In genomic region chr4:107681099-107681849, GRCm38 (mm10) we compare ENCODE assay signal across 15 mouse cellular contexts. TPM values are rescaled to one million over a fixed set of nuclear protein-coding genes. Genes with fewer than 3 reads are reported as not detected.
DNase-seq lines count a peak whose midpoint lies in the region; ATAC-seq and TF ChIP-seq lines count a peak whose summit lies in the region.
"Had no signal": no experiment of that assay in that cellular context is flagged by ENCODE, and none has a peak within 500 bp of the region (broad histone marks: within the 10 kb centered on the region; RNA-seq: fewer than 3 reads in every experiment).

No protein-coding gene starts in this region.

- peaks cover 6% of the 10 kb centered on the region; the same call in 1 of the 2 replicates for H3K27me3 ChIP-seq in limb, embryonic 13.5 days
- peaks cover 54% of the 10 kb centered on the region for H3K27me3 ChIP-seq in limb, embryonic 10.5 days (ENCODE audit: low read depth, poor library complexity, severe bottlenecking)
- H3K27me3 ChIP-seq in hindbrain, embryonic 15.5 days = no peaks in the 10 kb centered on the region
- no peaks in the 10 kb centered on the region; the same call in 1 of the 2 replicates for H3K27me3 ChIP-seq in midbrain, postnatal 0 days (ENCODE audit: insufficient read depth, low read length)
- no peaks in the 10 kb centered on the region for H3K27me3 ChIP-seq in kidney, embryonic 16.5 days (ENCODE audit: insufficient read depth, low read length)
- H3K27me3 ChIP-seq: embryonic facial prominence, embryonic 13.5 days had no signal

- no peak overlapping the region for H3K4me2 ChIP-seq in limb, embryonic 13.5 days (replicated peaks)
- H3K4me2 ChIP-seq in hindbrain, embryonic 15.5 days = peak overlapping the region; percentile 35; the same call in 1 of the 2 replicates
- H3K4me2 ChIP-seq in midbrain, postnatal 0 days (ENCODE audit: low read depth, low read length, poor library complexity, severe bottlenecking) = no peak overlapping the region
- H3K4me2 ChIP-seq in kidney, embryonic 16.5 days (replicated peaks; ENCODE audit: low read depth, low read length) = no peak overlapping the region
- H3K4me2 ChIP-seq: embryonic facial prominence, embryonic 13.5 days; heart, embryonic 12.5 days had no signal

- no peak overlapping the region for H3K4me3 ChIP-seq in limb, embryonic 13.5 days
- H3K4me3 ChIP-seq in limb, embryonic 10.5 days = no peak overlapping the region
- H3K4me3 ChIP-seq in hindbrain, embryonic 15.5 days = no peak overlapping the region
- H3K4me3 ChIP-seq in midbrain, postnatal 0 days (ENCODE audit: low read depth, low read length) = no peak overlapping the region
- H3K4me3 ChIP-seq in kidney, embryonic 16.5 days (ENCODE audit: low read length) = no peak overlapping the region
- H3K4me3 ChIP-seq: embryonic facial prominence, embryonic 13.5 days; heart, embryonic 12.5 days had no signal

- 43% methylated on average over 9 of the region's 9 CpGs for WGBS in limb, embryonic 13.5 days
- 39% methylated on average over 9 of the region's 9 CpGs for WGBS in limb, embryonic 10.5 days
- 17% methylated on average over 9 of the region's 9 CpGs for WGBS in hindbrain, embryonic 15.5 days
- 21% methylated on average over 9 of the region's 9 CpGs for WGBS in midbrain, postnatal 0 days
- 32% methylated on average over 9 of the region's 9 CpGs for WGBS in kidney, embryonic 16.5 days

- H3K36me3 ChIP-seq in limb, embryonic 13.5 days = no peaks in the 10 kb centered on the region
- H3K36me3 ChIP-seq in limb, embryonic 10.5 days = no peaks in the 10 kb centered on the region
- no peaks in the 10 kb centered on the region for H3K36me3 ChIP-seq in hindbrain, embryonic 15.5 days
- no peaks in the 10 kb centered on the region for H3K36me3 ChIP-seq in midbrain, postnatal 0 days (ENCODE audit: insufficient read depth, low read length)
- H3K36me3 ChIP-seq in kidney, embryonic 16.5 days (ENCODE audit: insufficient read depth, low read length) = no peaks in the 10 kb centered on the region
- H3K36me3 ChIP-seq: embryonic facial prominence, embryonic 13.5 days; heart, embryonic 12.5 days had no signal

- TF ChIP-seq CTCF in midbrain, postnatal 0 days (IDR thresholded peaks at IDR 0.05) = no peak

- no peak for ATAC-seq in limb, embryonic 13.5 days (ENCODE audit: low FRiP score, low read depth)
- peak; percentile 49; the same call in 1 of the 2 replicates for ATAC-seq in hindbrain, embryonic 15.5 days (ENCODE audit: low FRiP score, low read depth)
- ATAC-seq in midbrain, postnatal 0 days (ENCODE audit: low FRiP score) = peak; percentile 32; the same call in 1 of the 2 replicates
- no peak for ATAC-seq in frontal cortex, adult (ENCODE audit: low TSS enrichment)
- no peak for ATAC-seq in kidney, embryonic 16.5 days (ENCODE audit: low FRiP score, low TSS enrichment)
- ATAC-seq: intestine, postnatal 0 days had no signal

- no peak overlapping the region for H3K27ac ChIP-seq in limb, embryonic 13.5 days
- H3K27ac ChIP-seq in limb, embryonic 10.5 days = no peak overlapping the region
- peak overlapping the region; percentile 69 for H3K27ac ChIP-seq in hindbrain, embryonic 15.5 days (replicated peaks)
- H3K27ac ChIP-seq in midbrain, postnatal 0 days (ENCODE audit: low read depth, low read length) = peak overlapping the region; percentile 71
- H3K27ac ChIP-seq in kidney, embryonic 16.5 days (ENCODE audit: low read length) = no peak overlapping the region
- H3K27ac ChIP-seq: embryonic facial prominence, embryonic 13.5 days; liver, embryonic 14.5 days; macrophage had no signal

- no peaks in the 10 kb centered on the region for H3K9me3 ChIP-seq in limb, embryonic 13.5 days
- H3K9me3 ChIP-seq in limb, embryonic 10.5 days (replicated peaks) = no peaks in the 10 kb centered on the region
- no peaks in the 10 kb centered on the region for H3K9me3 ChIP-seq in hindbrain, embryonic 15.5 days
- no peaks in the 10 kb centered on the region for H3K9me3 ChIP-seq in midbrain, postnatal 0 days (ENCODE audit: low read length)
- no peaks in the 10 kb centered on the region for H3K9me3 ChIP-seq in kidney, embryonic 16.5 days (ENCODE audit: low read length)
- H3K9me3 ChIP-seq: embryonic facial prominence, embryonic 13.5 days; heart, embryonic 12.5 days had no signal

- H3K9ac ChIP-seq in limb, embryonic 13.5 days = 0 out of 2 replicates have a peak overlapping the region, but pooled peaks have one; percentile 1
- H3K9ac ChIP-seq in hindbrain, embryonic 15.5 days = no peak overlapping the region
- H3K9ac ChIP-seq in midbrain, postnatal 0 days (replicated peaks; ENCODE audit: low read length, poor library complexity, severe bottlenecking) = no peak overlapping the region
- H3K9ac ChIP-seq in kidney, embryonic 16.5 days (replicated peaks; ENCODE audit: low read length) = no peak overlapping the region
- H3K9ac ChIP-seq: heart, embryonic 12.5 days; liver, embryonic 14.5 days had no signal

- DNase-seq in limb, embryonic 10.5 days (ENCODE audit: low spot score) = no peak
- no peak for DNase-seq in midbrain, postnatal 0 days (ENCODE audit: low spot score)
- DNase-seq in kidney, postnatal 4 days = no peak
- no peak for DNase-seq in thymus, postnatal 25 days
- DNase-seq: cerebellum, adult 18-20 months had no signal

- H3K4me1 ChIP-seq in limb, embryonic 13.5 days = peaks cover 14% of the 10 kb centered on the region
- H3K4me1 ChIP-seq in limb, embryonic 10.5 days = peaks cover 27% of the 10 kb centered on the region
- H3K4me1 ChIP-seq in hindbrain, embryonic 15.5 days (replicated peaks) = peaks cover 24% of the 10 kb centered on the region
- peaks cover 12% of the 10 kb centered on the region; the same call in 1 of the 2 replicates for H3K4me1 ChIP-seq in midbrain, postnatal 0 days (ENCODE audit: insufficient read depth, low read length)
- no peaks in the 10 kb centered on the region for H3K4me1 ChIP-seq in kidney, embryonic 16.5 days (ENCODE audit: insufficient read depth, low read length)

RNA-seq across cellular contexts. Expression of gene Dmrtb1, which starts 2.8 kb away (rescaled TPM):
- polyA plus RNA-seq in limb, embryonic 13.5 days (2015; fragmentation: Nextera tagmentation; extraction: Ambion mirVana) = 0.14 and 0.32 TPM in 2 replicates
- 0.21 and 0.36 TPM in 2 replicates for polyA plus RNA-seq in limb, embryonic 10.5 days (2016; fragmentation: Nextera tagmentation; extraction: Ambion mirVana)
- polyA plus RNA-seq in hindbrain, embryonic 15.5 days (2015; fragmentation: Nextera tagmentation; extraction: Ambion mirVana) = 12.4 and 15.8 TPM in 2 replicates
- total RNA-seq in midbrain, postnatal 0 days (2014; rRNA removed) = 13.1 and 27.1 TPM in 2 replicates
- polyA plus RNA-seq in midbrain, postnatal 0 days (2015; fragmentation: Nextera tagmentation; extraction: Ambion mirVana) = 36.8 and 37.2 TPM in 2 replicates
- polyA plus RNA-seq in kidney, embryonic 16.5 days (2015; fragmentation: Nextera tagmentation; extraction: Ambion mirVana) = not detected in 2 replicates
- polyA plus RNA-seq: intestine, postnatal 0 days; macrophage; small intestine, adult 2 months had no signal

Comparison
In these comparisons a context has a peak if more than half of its experiments do, and no peak if none do; other contexts are left out.
1. ATAC-seq: peak in hindbrain, embryonic 15.5 days (single experiment) and midbrain, postnatal 0 days (single experiment); none in limb, embryonic 13.5 days (single experiment), frontal cortex, adult (single experiment) and kidney, embryonic 16.5 days (single experiment).
2. H3K27ac ChIP-seq: peak in hindbrain, embryonic 15.5 days (single experiment) and midbrain, postnatal 0 days (single experiment); none in limb, embryonic 13.5 days (single experiment), limb, embryonic 10.5 days (single experiment) and kidney, embryonic 16.5 days (single experiment).